Mouse (Mus musculus) heart, embryonic 15.5 days (tissue): ENCODE data around the gene Dcaf5. TPM values are rescaled to one million over a fixed set of nuclear protein-coding genes. Genes with fewer than 3 reads are reported as not detected.
"Not testable (repeated sequence)": the region's sequence is repeated elsewhere in the genome, so short reads cannot be mapped to it uniquely, and the experiment has no call there.

Experiments used
- ATAC-seq: fragments of 200-750 bp; cut with Nextera tagmentation; replicated peaks from 2 replicates; pipeline ENCODE4 v1.8.0; 2017; ENCODE audit warnings: low read depth, moderate TSS enrichment; ENCODE audit not compliant: insufficient number of reproducible peaks, insufficient read depth, low FRiP score
- H3K27ac ChIP-seq: fragments of 300-500 bp; sonication (generic); 2 replicates; pipeline ENCODE4 v1.5.1; 2015; ENCODE audit warnings: mild to moderate bottlenecking, inconsistent platforms
- H3K27me3 ChIP-seq: fragments of 300-500 bp; sonication (generic); 2 replicates; pipeline ENCODE4 v1.6.1; 2015; ENCODE audit warnings: inconsistent platforms
- H3K36me3 ChIP-seq: fragments of 300-500 bp; sonication (generic); 2 replicates; pipeline ENCODE4 v1.6.1; 2015; ENCODE audit warnings: mild to moderate bottlenecking, inconsistent platforms
- H3K4me1 ChIP-seq: fragments of 300-500 bp; sonication (generic); replicated peaks from 2 replicates; pipeline ENCODE4 v1.6.1; 2015; ENCODE audit warnings: inconsistent platforms
- H3K4me2 ChIP-seq: fragments of 300-500 bp; sonication (generic); 2 replicates; pipeline ENCODE4 v1.6.1; 2015; ENCODE audit warnings: inconsistent platforms, mild to moderate bottlenecking, moderate library complexity
- H3K4me3 ChIP-seq: fragments of 300-500 bp; sonication (generic); 2 replicates; pipeline ENCODE4 v1.5.1; 2015; ENCODE audit warnings: mild to moderate bottlenecking, inconsistent platforms
- H3K9ac ChIP-seq: fragments of 300-500 bp; sonication (generic); 2 replicates; pipeline ENCODE4 v1.6.1; 2015; ENCODE audit warnings: mild to moderate bottlenecking, inconsistent platforms
- H3K9me3 ChIP-seq: fragments of 300-500 bp; sonication (generic); replicated peaks from 2 replicates; pipeline ENCODE4 v1.6.1; 2016; ENCODE audit warnings: inconsistent platforms
- WGBS: fragments of 180-500 bp; shearing (Covaris S2); methylation state at CpG from one replicate; pipeline ENCODE4 v1.1.7; 2015; ENCODE audit warnings: mixed read lengths; 5-methylcytosine and 5-hydroxymethylcytosine counted together
- polyA plus RNA-seq: library from polyadenylated mRNA; unstranded; fragments of >200 nt; fragmentation: Nextera tagmentation; extraction: Ambion mirVana; gene quantifications from 2 replicates; pipeline ENCODE4 v1.2.1, GENCODE M21; 2015

Gene Dcaf5
- 8.6 and 11.1 TPM in 2 replicates for polyA plus RNA-seq

- H3K4me2 ChIP-seq, result peak within 1 kb of the TSS; percentile 80
- under 1% methylated on average over 73 of the region's 79 CpGs for WGBS
- H3K27me3 ChIP-seq, result no peaks in the 10 kb centered on the region
- peak within 1 kb of the TSS; percentile 98 for H3K27ac ChIP-seq
- H3K4me3 ChIP-seq, result peak within 1 kb of the TSS; percentile 71
- H3K4me1 ChIP-seq, result peaks cover 20% of the 10 kb centered on the region
- ATAC-seq, result peak; percentile 71
- no peaks in the 10 kb centered on the region for H3K9me3 ChIP-seq
- no peaks in the 10 kb centered on the region for H3K36me3 ChIP-seq
- H3K9ac ChIP-seq, result peak within 1 kb of the TSS; percentile 75
Measured at GRCm38 (mm10) chr12:80436336-80436976, at the start of gene Dcaf5. Dcaf5 (minus strand) TSS chr12:80436601.

GRCm38 (mm10) chr12:80483397-80483796 lies 47.0 kb upstream of the Dcaf5 start:
- no peak for ATAC-seq

GRCm38 (mm10) chr12:80479986-80480385 lies 43.6 kb upstream of the Dcaf5 start:
- WGBS, result 58% methylated on average over 3 of the region's 3 CpGs
- Histone ChIP-seq H3K4me2 (no peak overlapping the region), H3K27ac (no peak overlapping the region)

More at GRCm38 (mm10) chr12:80483397-80483796, 47.0 kb upstream of the Dcaf5 start:
- H3K4me2 ChIP-seq, result no peak overlapping the region
- peaks cover 7% of the 10 kb centered on the region; the same call in 1 of the 2 replicates for H3K4me1 ChIP-seq
- H3K4me3 ChIP-seq, result no peak overlapping the region
- no peaks in the 10 kb centered on the region for H3K9me3 ChIP-seq
- no peak overlapping the region for H3K9ac ChIP-seq
- H3K27ac ChIP-seq, result no peak overlapping the region
- H3K27me3 ChIP-seq, result no peaks in the 10 kb centered on the region
- H3K36me3 ChIP-seq, result peaks cover 9% of the 10 kb centered on the region; the same call in 1 of the 2 replicates
- 85% methylated on average over 3 of the region's 3 CpGs for WGBS

GRCm38 (mm10) chr12:80473731-80474130 lies 37.3 kb upstream of the Dcaf5 start:
- Histone ChIP-seq H3K36me3 (0 out of 2 replicates have a peak, but pooled peaks cover 3% of the 10 kb centered on the region), H3K9ac (no peak overlapping the region), H3K27ac (no peak overlapping the region), H3K4me2 (no peak overlapping the region), H3K9me3 (no peaks in the 10 kb centered on the region), H3K4me3 (no peak overlapping the region), H3K27me3 (no peaks in the 10 kb centered on the region), H3K4me1 (no peaks in the 10 kb centered on the region; the same call in 1 of the 2 replicates)
- WGBS, result 66% methylated on average over 3 of the region's 3 CpGs
- ATAC-seq, result no peak

More at GRCm38 (mm10) chr12:80479986-80480385, 43.6 kb upstream of the Dcaf5 start:
- Histone ChIP-seq H3K36me3 (peaks cover 9% of the 10 kb centered on the region; the same call in 1 of the 2 replicates), H3K27me3 (no peaks in the 10 kb centered on the region), H3K9ac (no peak overlapping the region), H3K4me1 (peaks cover 7% of the 10 kb centered on the region; the same call in 1 of the 2 replicates), H3K9me3 (no peaks in the 10 kb centered on the region), H3K4me3 (no peak overlapping the region)
- no peak for ATAC-seq

- Histone ChIP-seq H3K27me3 (no peaks in the 10 kb centered on the region), H3K9me3 (no peaks in the 10 kb centered on the region), H3K4me1 (no peaks in the 10 kb centered on the region; the same call in 1 of the 2 replicates), H3K4me3 (no peak overlapping the region), H3K9ac (no peak overlapping the region), H3K36me3 (0 out of 2 replicates have a peak, but pooled peaks cover 3% of the 10 kb centered on the region), H3K27ac (no peak overlapping the region), H3K4me2 (no peak overlapping the region)
- WGBS, result 38% methylated on average over 4 of the region's 4 CpGs
- no peak for ATAC-seq
Measured at GRCm38 (mm10) chr12:80471926-80472325, 35.5 kb upstream of the Dcaf5 start.

- no peak for ATAC-seq
- Histone ChIP-seq H3K27ac (no peak overlapping the region), H3K4me1 (no peaks in the 10 kb centered on the region; the same call in 1 of the 2 replicates), H3K36me3 (no peaks in the 10 kb centered on the region), H3K9me3 (no peaks in the 10 kb centered on the region), H3K4me3 (no peak overlapping the region), H3K4me2 (no peak overlapping the region), H3K27me3 (no peaks in the 10 kb centered on the region), H3K9ac (no peak overlapping the region)
- WGBS, result 51% methylated on average over 2 of the region's 2 CpGs
Measured at GRCm38 (mm10) chr12:80470206-80470605, 33.8 kb upstream of the Dcaf5 start.

GRCm38 (mm10) chr12:80463666-80464269 lies 27.4 kb upstream of the Dcaf5 start:
- ATAC-seq, result no peak
- H3K4me2 ChIP-seq, result peak overlapping the region; percentile 84
- H3K4me1 ChIP-seq, result peaks cover 4% of the 10 kb centered on the region; the same call in 1 of the 2 replicates
- peak overlapping the region; percentile 95 for H3K4me3 ChIP-seq
- peak overlapping the region; percentile 90 for H3K27ac ChIP-seq
- no peaks in the 10 kb centered on the region for H3K27me3 ChIP-seq
- WGBS, result 8% methylated on average over 17 of the region's 17 CpGs
- no peaks in the 10 kb centered on the region for H3K36me3 ChIP-seq
- H3K9ac ChIP-seq, result peak overlapping the region; percentile 80
- no peaks in the 10 kb centered on the region for H3K9me3 ChIP-seq

GRCm38 (mm10) chr12:80462942-80463651 lies 26.7 kb upstream of the Dcaf5 start, which contains the start of gene Exd2:
Exd2 (plus strand) TSS chr12:80463095.
- peak within 1 kb of the TSS; percentile 80 for H3K9ac ChIP-seq
- H3K27ac ChIP-seq, result peak within 1 kb of the TSS; percentile 90
- H3K4me3 ChIP-seq, result peak within 1 kb of the TSS; percentile 95
- no peaks in the 10 kb centered on the region for H3K36me3 ChIP-seq
- under 1% methylated on average over 45 of the region's 45 CpGs for WGBS
- H3K27me3 ChIP-seq, result no peaks in the 10 kb centered on the region
- no peaks in the 10 kb centered on the region for H3K9me3 ChIP-seq
- H3K4me1 ChIP-seq, result peaks cover 4% of the 10 kb centered on the region; the same call in 1 of the 2 replicates
- ATAC-seq, result peak; percentile 95
- H3K4me2 ChIP-seq, result peak within 1 kb of the TSS; percentile 84

- H3K4me1 ChIP-seq, H3K9me3 ChIP-seq, H3K27me3 ChIP-seq, ATAC-seq, H3K36me3 ChIP-seq: not testable (repeated sequence)
- peak overlapping the region; percentile 80 for H3K9ac ChIP-seq
- peak overlapping the region; percentile 84 for H3K4me2 ChIP-seq
- H3K27ac ChIP-seq, result peak overlapping the region; percentile 90
- WGBS, result 6% methylated on average over 10 of the region's 10 CpGs
- peak overlapping the region; percentile 95 for H3K4me3 ChIP-seq
Measured at GRCm38 (mm10) chr12:80462292-80462896, 26.0 kb upstream of the Dcaf5 start.

- Histone ChIP-seq H3K9me3 (no peaks in the 10 kb centered on the region), H3K27ac (no peak overlapping the region), H3K36me3 (no peaks in the 10 kb centered on the region), H3K9ac (no peak overlapping the region), H3K4me3 (no peak overlapping the region), H3K27me3 (no peaks in the 10 kb centered on the region), H3K4me2 (no peak overlapping the region), H3K4me1 (no peaks in the 10 kb centered on the region)
- ATAC-seq, result no peak
- 81% methylated on average over 5 of the region's 5 CpGs for whole genome bisulfite sequencing
Measured at GRCm38 (mm10) chr12:80458033-80458432, 21.6 kb upstream of the Dcaf5 start.

- Histone ChIP-seq H3K9me3 (no peaks in the 10 kb centered on the region), H3K4me3 (no peak overlapping the region), H3K4me1 (no peaks in the 10 kb centered on the region), H3K9ac (no peak overlapping the region), H3K4me2 (no peak overlapping the region), H3K27ac (no peak overlapping the region), H3K27me3 (no peaks in the 10 kb centered on the region), H3K36me3 (no peaks in the 10 kb centered on the region)
- WGBS, result 70% methylated on average over 1 of the region's 1 CpGs
- no peak for ATAC-seq
Measured at GRCm38 (mm10) chr12:80453506-80453905, 17.1 kb upstream of the Dcaf5 start.
